Mouse (Mus musculus) gastrocnemius, postnatal 25 days (tissue): ENCODE measurements around the gene Cd40. TPM values are rescaled to one million over a fixed set of nuclear protein-coding genes. Genes with fewer than 3 reads are reported as not detected.

Source experiments
- DNase-seq: peaks from one replicate; pipeline ENCODE4 v3.0.0; 2022
- total RNA-seq, 2 experiments: library from RNA; stranded (reverse); gene quantifications; 1 replicate in 1 of 2; 2 replicates in 1 of 2; pipeline ENCODE4 v1.2.3; 2021

Cd40 gene
- total RNA-seq, 2 experiments from 2014 or later, result 0.48 to 0.84 TPM

GRCm38 (mm10) chr2:165102920-165103319 is 47.5 kb downstream of the Cd40 start:
- DNase-seq, result no peak

DNA sequence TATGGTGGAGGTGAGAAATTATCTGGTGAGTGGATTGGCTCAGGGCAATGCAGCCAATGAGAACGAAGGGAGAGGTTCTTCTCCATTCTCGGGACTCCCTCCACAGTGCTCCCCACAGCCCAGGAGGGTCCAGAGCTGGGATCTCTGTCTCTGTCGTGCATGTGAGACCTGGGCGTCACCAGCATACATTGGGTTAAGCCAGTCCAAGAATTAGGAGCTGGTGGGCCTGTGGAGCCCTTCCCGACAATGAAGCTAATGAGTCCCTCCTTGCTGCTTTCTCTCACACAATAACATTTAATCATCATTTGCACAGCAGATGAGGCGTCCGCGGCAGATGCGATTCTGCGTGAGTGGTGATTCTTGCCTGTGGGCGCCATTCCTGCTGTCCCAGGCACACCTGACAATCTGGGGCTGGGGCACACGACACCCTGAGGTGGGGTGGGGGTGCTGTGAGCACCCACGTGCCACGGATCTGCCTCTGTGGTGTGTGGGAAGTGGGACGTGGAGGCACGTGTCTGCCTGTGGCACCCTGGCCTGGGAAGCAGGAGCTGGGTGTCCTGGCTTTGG is 50.2 kb downstream of the Cd40 start:
- DNase-seq, result no peak

DNA sequence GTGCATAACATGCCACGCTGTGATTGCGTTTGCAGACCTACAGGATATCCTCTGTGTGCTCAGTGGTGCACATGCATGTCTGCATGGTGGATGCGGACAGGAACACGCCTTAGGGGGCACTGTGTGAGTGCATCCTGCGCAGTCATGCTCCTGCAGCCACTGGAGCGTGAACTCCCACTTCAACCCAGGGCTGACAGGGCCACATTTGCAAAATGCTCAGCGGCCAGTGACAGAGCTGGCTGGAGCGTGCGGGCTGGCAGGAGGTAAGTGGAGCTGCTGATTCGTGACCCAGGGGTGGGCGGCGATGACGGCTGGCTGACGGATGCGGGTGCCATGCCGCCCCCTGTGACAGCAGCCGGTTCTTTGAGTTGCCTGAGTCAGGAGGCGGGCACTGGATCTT is 51.2 kb downstream of the Cd40 start:
- DNase-seq, result no peak

GRCm38 (mm10) chr2:165112149-165112548 is 56.7 kb downstream of the Cd40 start:
- DNase-seq, result peak; percentile 61

GRCm38 (mm10) chr2:165113733-165114132 is 58.3 kb downstream of the Cd40 start:
- no peak for DNase-seq

DNA sequence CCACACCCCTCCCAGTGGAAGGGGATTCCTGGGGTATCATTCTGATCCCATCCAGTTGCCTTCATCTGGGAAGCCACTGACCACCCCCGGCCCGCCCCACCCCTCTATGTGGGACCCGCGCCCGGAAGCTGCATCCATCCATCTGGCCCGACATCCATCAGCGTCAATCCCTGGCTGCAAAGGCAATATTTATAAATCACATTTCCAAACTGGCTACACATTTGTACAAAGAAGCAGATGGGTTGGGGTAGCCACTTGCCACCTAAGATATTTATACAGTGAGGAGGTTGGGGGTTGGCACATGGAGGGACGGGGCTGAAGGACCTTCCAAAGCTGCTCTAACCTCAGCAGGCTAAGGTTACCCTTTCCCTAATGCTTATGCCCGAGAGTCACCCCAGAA is 65.3 kb downstream of the Cd40 start:
- DNase-seq, result no peak

DNA sequence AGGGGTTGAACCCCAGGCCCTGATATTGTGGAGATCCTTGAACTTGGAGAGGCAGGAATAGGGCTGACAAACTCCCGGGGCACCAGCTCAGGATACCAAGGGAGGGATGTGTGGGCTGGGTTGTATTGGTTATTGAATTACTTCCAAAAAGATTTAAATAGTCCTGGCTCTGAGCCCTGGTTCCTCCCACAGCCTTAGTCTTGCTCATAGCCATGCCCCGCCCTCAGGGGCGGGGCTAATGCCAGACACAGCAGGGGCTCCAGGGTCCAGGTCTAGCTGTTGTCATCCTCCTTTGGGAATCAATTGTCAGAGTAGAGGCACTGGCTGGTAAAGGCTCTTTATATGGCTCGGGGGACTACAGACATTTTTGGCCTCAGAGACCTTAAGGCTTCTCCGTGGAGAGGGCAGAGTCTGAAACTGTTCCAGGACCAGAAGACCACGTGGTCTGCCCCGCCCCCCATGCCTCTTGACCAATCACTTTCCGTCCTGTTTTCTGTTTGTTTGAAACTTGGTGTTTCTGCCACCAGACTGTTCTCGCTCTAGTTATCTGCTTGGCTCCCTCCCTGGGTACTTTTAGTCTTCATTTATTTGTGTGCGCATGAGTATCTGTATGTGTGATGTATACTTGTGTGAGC is 65.9 kb downstream of the Cd40 start:
- DNase-seq, result no peak

Other genes with a start within 250 kb of the Cd40 start
- 1 to 10 TPM; 3.7 to 3.8 TPM for gene Zswim1, start 232.9 kb upstream of the Cd40 start, total RNA-seq
- not detected for gene Spata25, start 227.1 kb upstream of the Cd40 start, total RNA-seq
- gene Ctsa, start 222.8 kb upstream of the Cd40 start, total RNA-seq, result 10 to 100 TPM; 42.9 to 49.2 TPM
- gene Neurl2, start 222.2 kb upstream of the Cd40 start, total RNA-seq, result 10 to 100 TPM; 28.9 to 35.0 TPM
- gene Pltp, start 197.9 kb upstream of the Cd40 start, total RNA-seq, result 10 to 100 TPM; 14.8 to 18.6 TPM
- gene Pcif1, start 176.3 kb upstream of the Cd40 start, total RNA-seq, result 10 to 100 TPM; 21.0 to 25.8 TPM
- 1 to 10 TPM; 8.2 to 9.2 TPM for gene Zfp335, start 143.9 kb upstream of the Cd40 start, total RNA-seq
- 1 to 10 TPM in 1 of 2 experiments, under 1 TPM in 1; 0.64 to 1.4 TPM for gene Mmp9, start 114.8 kb upstream of the Cd40 start, total RNA-seq
- under 1 TPM; 0.21 to 0.38 TPM for gene Slc12a5, start 94.8 kb upstream of the Cd40 start, total RNA-seq
- gene Ncoa5, start 20.8 kb upstream of the Cd40 start, total RNA-seq, result 10 to 100 TPM in 1 of 2 experiments, 1 to 10 TPM in 1; 9.9 to 12.6 TPM
- not detected for gene 1700025C18Rik, start 35.1 kb downstream of the Cd40 start, total RNA-seq
- gene Cdh22, start 179.2 kb downstream of the Cd40 start, total RNA-seq, result under 1 TPM; 0.08 to 0.18 TPM
- gene Slc35c2, start 232.2 kb downstream of the Cd40 start, total RNA-seq, result 10 to 100 TPM; 16.0 to 17.0 TPM